Comparison of ENCODE assay signal across 25 mouse cellular contexts in the genomic region with DNA sequence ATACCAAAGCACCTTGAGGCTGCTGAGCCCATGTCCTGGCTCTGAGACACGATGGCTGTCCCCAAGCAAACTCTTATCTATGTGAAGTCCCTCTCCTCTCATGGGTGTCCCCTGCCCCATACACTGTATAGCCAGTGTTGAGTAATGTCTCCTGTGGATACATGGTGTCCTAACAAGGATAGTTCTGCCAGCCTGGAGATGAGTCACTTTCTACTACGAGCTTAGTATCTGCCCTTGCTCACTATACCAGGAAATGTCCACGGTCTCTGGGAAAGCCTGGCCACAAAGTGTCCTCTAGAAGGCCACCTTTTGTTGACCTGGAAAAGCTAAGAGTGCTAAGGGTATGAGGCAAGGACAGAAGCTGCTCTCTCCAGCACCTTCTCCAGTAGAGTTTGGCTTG.
DNase-seq lines count a peak whose midpoint lies in the region; ATAC-seq and TF ChIP-seq lines count a peak whose summit lies in the region.
"Had no signal": no experiment of that assay in that cellular context is flagged by ENCODE, and none has a peak within 500 bp of the region (broad histone marks: within the 10 kb centered on the region; RNA-seq: fewer than 3 reads in every experiment).

No protein-coding gene starts in this region.

- peak overlapping the region; percentile 9; the same call in 1 of the 2 replicates for H3K27ac ChIP-seq in heart, adult 2 months
- H3K27ac ChIP-seq in midbrain, embryonic 13.5 days = no peak overlapping the region
- no peak overlapping the region for H3K27ac ChIP-seq in midbrain, postnatal 0 days (ENCODE audit: low read depth, low read length)
- no peak overlapping the region for H3K27ac ChIP-seq in limb, embryonic 10.5 days
- H3K27ac ChIP-seq: embryonic facial prominence, embryonic 12.5 days; kidney, embryonic 15.5 days; limb, embryonic 12.5 days; macrophage; neural tube, embryonic 15.5 days had no signal

- no peak for TF ChIP-seq EP300 in heart, adult 2 months (IDR thresholded peaks at IDR 0.05; ENCODE audit: insufficient read depth, low read depth, low read length)

- TF ChIP-seq POLR2A in heart, adult 2 months (IDR thresholded peaks at IDR 0.05; ENCODE audit: insufficient read depth, low read depth, low read length) = no peak

- ATAC-seq in midbrain, embryonic 13.5 days = 0 out of 2 replicates have a peak, but pooled peaks have one; percentile 17
- no peak for ATAC-seq in midbrain, postnatal 0 days (ENCODE audit: low FRiP score)
- ATAC-seq: forebrain, embryonic 14.5 days; hindbrain, embryonic 16.5 days had no signal

- peaks cover 12% of the 10 kb centered on the region for H3K36me3 ChIP-seq in heart, adult 2 months (ENCODE audit: control insufficient read depth, insufficient read depth, low read length)
- no peaks in the 10 kb centered on the region for H3K36me3 ChIP-seq in midbrain, embryonic 13.5 days
- H3K36me3 ChIP-seq in midbrain, postnatal 0 days (ENCODE audit: insufficient read depth, low read length) = no peaks in the 10 kb centered on the region; the same call in 1 of the 2 replicates
- no peaks in the 10 kb centered on the region for H3K36me3 ChIP-seq in limb, embryonic 10.5 days
- H3K36me3 ChIP-seq: embryonic facial prominence, embryonic 12.5 days; kidney, embryonic 15.5 days; limb, embryonic 12.5 days; neural tube, embryonic 15.5 days had no signal

- TF ChIP-seq CTCF in heart, adult 2 months (IDR thresholded peaks at IDR 0.05) = no peak
- TF ChIP-seq CTCF in midbrain, postnatal 0 days (IDR thresholded peaks at IDR 0.05) = no peak

- H3K79me2 ChIP-seq in heart, adult 2 months (replicated peaks; ENCODE audit: control insufficient read depth, insufficient read depth, low read length) = no peaks in the 10 kb centered on the region

- H3K4me2 ChIP-seq in midbrain, embryonic 13.5 days (replicated peaks) = no peak overlapping the region
- H3K4me2 ChIP-seq in midbrain, postnatal 0 days (ENCODE audit: low read depth, low read length, poor library complexity, severe bottlenecking) = no peak overlapping the region
- H3K4me2 ChIP-seq: embryonic facial prominence, embryonic 12.5 days; heart, embryonic 11.5 days; kidney, embryonic 15.5 days; limb, embryonic 12.5 days; neural tube, embryonic 15.5 days had no signal

- 50% methylated on average over 3 of the region's 3 CpGs for WGBS in heart, adult 2 months
- WGBS in midbrain, embryonic 13.5 days = 90% methylated on average over 3 of the region's 3 CpGs
- 84% methylated on average over 3 of the region's 3 CpGs for WGBS in midbrain, postnatal 0 days
- 92% methylated on average over 3 of the region's 3 CpGs for WGBS in limb, embryonic 10.5 days

- DNase-seq in adrenal gland, adult 2 months = peak; percentile 54
- no peak for DNase-seq in adrenal gland, postnatal 10 days
- DNase-seq in heart, adult 2 months = no peak
- DNase-seq in heart, postnatal 4 days = no peak
- DNase-seq in midbrain, postnatal 0 days (ENCODE audit: low spot score) = no peak
- DNase-seq in limb, embryonic 10.5 days (ENCODE audit: low spot score) = no peak
- DNase-seq: cerebellum, adult 11-12 months; cerebellum, adult 9-11 months; embryo, embryonic 11 days; heart, postnatal 10 days; kidney, adult 18-20 months; kidney, postnatal 25 days; midbrain, embryonic 14.5 days; right cerebral cortex, postnatal 25 days; thymus, adult 18-20 months; thymus, postnatal 25 days had no signal

- no peaks in the 10 kb centered on the region for H3K9me3 ChIP-seq in midbrain, embryonic 13.5 days
- H3K9me3 ChIP-seq in midbrain, postnatal 0 days (ENCODE audit: low read length) = no peaks in the 10 kb centered on the region
- no peaks in the 10 kb centered on the region for H3K9me3 ChIP-seq in limb, embryonic 10.5 days (replicated peaks)
- H3K9me3 ChIP-seq: embryonic facial prominence, embryonic 12.5 days; kidney, embryonic 15.5 days; limb, embryonic 12.5 days; neural tube, embryonic 15.5 days had no signal

- no peaks in the 10 kb centered on the region for H3K27me3 ChIP-seq in heart, adult 2 months (ENCODE audit: control insufficient read depth, insufficient read depth, low read length)
- H3K27me3 ChIP-seq in midbrain, embryonic 13.5 days = no peaks in the 10 kb centered on the region
- no peaks in the 10 kb centered on the region for H3K27me3 ChIP-seq in midbrain, postnatal 0 days (ENCODE audit: insufficient read depth, low read length)
- H3K27me3 ChIP-seq in limb, embryonic 10.5 days (ENCODE audit: low read depth, poor library complexity, severe bottlenecking) = no peaks in the 10 kb centered on the region
- H3K27me3 ChIP-seq: embryonic facial prominence, embryonic 12.5 days; kidney, embryonic 15.5 days; limb, embryonic 12.5 days; neural tube, embryonic 15.5 days had no signal

- no peak overlapping the region for H3K9ac ChIP-seq in heart, adult 2 months (ENCODE audit: low read depth, low read length)
- no peak overlapping the region for H3K9ac ChIP-seq in midbrain, embryonic 13.5 days (replicated peaks)
- no peak overlapping the region for H3K9ac ChIP-seq in midbrain, postnatal 0 days (replicated peaks; ENCODE audit: low read length, poor library complexity, severe bottlenecking)
- H3K9ac ChIP-seq: embryonic facial prominence, embryonic 12.5 days; kidney, embryonic 15.5 days; limb, embryonic 12.5 days; neural tube, embryonic 15.5 days had no signal

- intact Hi-C loops in heart, adult 2 months (cut with DNase I) = no loop called here

- peaks cover 11% of the 10 kb centered on the region for H3K4me1 ChIP-seq in heart, adult 2 months (ENCODE audit: control insufficient read depth, insufficient read depth, low read length)
- H3K4me1 ChIP-seq in midbrain, embryonic 13.5 days (replicated peaks) = no peaks in the 10 kb centered on the region
- H3K4me1 ChIP-seq in midbrain, postnatal 0 days (ENCODE audit: insufficient read depth, low read length) = no peaks in the 10 kb centered on the region
- H3K4me1 ChIP-seq in limb, embryonic 10.5 days = peaks cover 49% of the 10 kb centered on the region
- H3K4me1 ChIP-seq: embryonic facial prominence, embryonic 12.5 days; neural tube, embryonic 15.5 days had no signal

- H3K4me3 ChIP-seq in heart, adult 2 months = no peak overlapping the region
- H3K4me3 ChIP-seq in midbrain, embryonic 13.5 days (replicated peaks) = no peak overlapping the region
- no peak overlapping the region for H3K4me3 ChIP-seq in midbrain, postnatal 0 days (ENCODE audit: low read depth, low read length)
- no peak overlapping the region for H3K4me3 ChIP-seq in limb, embryonic 10.5 days
- H3K4me3 ChIP-seq: embryonic facial prominence, embryonic 12.5 days; kidney, embryonic 15.5 days; limb, embryonic 12.5 days; neural tube, embryonic 15.5 days had no signal
